Mouse (Mus musculus) hindbrain, embryonic 14.5 days (tissue): ENCODE measurements at regions not wholly inside any gene's neighbourhood (a gene's known extent, or its start where the extent isn't known, plus 50 kb on each side); places are given as distances from the start of the nearest gene placed in this dataset.

ENCODE experiments used
- ATAC-seq: fragments of 200-750 bp; cut with Nextera tagmentation; 2 replicates; pipeline ENCODE4 v1.8.0; 2017; ENCODE audit warnings: moderate number of reproducible peaks, mild to moderate bottlenecking, moderate TSS enrichment, moderate library complexity; ENCODE audit not compliant: low FRiP score
- DNase-seq: peaks from one replicate; pipeline ENCODE4 v3.0.0-alpha.2; 2015; ENCODE audit warnings: low spot score
- H3K27ac ChIP-seq: fragments of 300-500 bp; sonication (generic); 2 replicates; pipeline ENCODE4 v1.5.1; 2014; ENCODE audit warnings: mild to moderate bottlenecking, moderate library complexity
- H3K27me3 ChIP-seq: fragments of 300-500 bp; sonication (generic); 2 replicates; pipeline ENCODE4 v1.6.1; 2014; ENCODE audit warnings: mild to moderate bottlenecking, low read length, mixed read lengths; ENCODE audit not compliant: control insufficient read depth, insufficient read depth
- H3K36me3 ChIP-seq: fragments of 300-500 bp; sonication (generic); replicated peaks from 2 replicates; pipeline ENCODE4 v1.6.1; 2014; ENCODE audit not compliant: control insufficient read depth, insufficient read depth
- H3K4me1 ChIP-seq: fragments of 300-500 bp; sonication (generic); replicated peaks from 2 replicates; pipeline ENCODE4 v1.6.1; 2014; ENCODE audit warnings: antibody characterized with exemption, low read length, mixed read lengths; ENCODE audit not compliant: control insufficient read depth, insufficient read depth
- H3K4me2 ChIP-seq: fragments of 300-500 bp; sonication (generic); replicated peaks from 2 replicates; pipeline ENCODE4 v1.6.1; 2014; ENCODE audit warnings: mild to moderate bottlenecking, moderate library complexity
- H3K4me3 ChIP-seq: fragments of 300-500 bp; sonication (generic); replicated peaks from 2 replicates; pipeline ENCODE4 v1.5.1; 2014; ENCODE audit warnings: mild to moderate bottlenecking, low read length
- H3K9ac ChIP-seq: fragments of 300-500 bp; sonication (generic); 2 replicates; pipeline ENCODE4 v1.6.1; 2014
- H3K9me3 ChIP-seq: fragments of 300-500 bp; sonication (generic); 2 replicates; pipeline ENCODE4 v1.6.1; 2016; ENCODE audit warnings: low read length; ENCODE audit not compliant: control insufficient read depth
- WGBS: fragments of 180-500 bp; shearing (Covaris S2); extraction: QIAGEN DNeasy Blood & Tissue Kit; methylation state at CpG from one replicate; pipeline ENCODE4 v1.1.7; 2014; 5-methylcytosine and 5-hydroxymethylcytosine counted together

DNA sequence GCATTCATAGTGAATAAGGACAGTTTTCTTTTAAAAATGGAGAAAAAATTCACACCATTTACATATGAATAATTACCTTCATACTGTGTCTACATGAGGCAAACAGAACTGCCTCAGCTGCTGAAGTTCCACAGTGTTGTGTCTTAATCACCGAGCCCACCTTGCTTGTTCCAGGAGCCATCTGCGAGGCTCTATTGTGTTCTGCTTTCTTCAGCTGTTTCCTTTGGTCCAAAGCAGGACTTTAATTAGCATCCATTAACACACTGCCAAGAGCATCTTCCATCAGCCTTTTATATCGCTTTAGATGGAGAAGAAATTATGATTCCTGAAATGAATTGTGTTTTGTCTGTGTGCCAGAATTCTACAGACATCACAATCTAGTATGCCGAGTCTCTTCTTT lies 3423.1 kb upstream of the Lrrc6 start:
- 0 out of 2 replicates have a peak, but pooled peaks cover 4% of the 10 kb centered on the region for H3K4me1 ChIP-seq
- peak; percentile 32 for DNase-seq
- H3K9me3 ChIP-seq = no peaks in the 10 kb centered on the region
- H3K4me3 ChIP-seq = no peak overlapping the region
- WGBS = 42% methylated on average over 4 of the region's 4 CpGs
- ATAC-seq = peak; percentile 64
- H3K27ac ChIP-seq = no peak overlapping the region
- no peaks in the 10 kb centered on the region for H3K36me3 ChIP-seq
- no peak overlapping the region for H3K9ac ChIP-seq
- no peak overlapping the region for H3K4me2 ChIP-seq
- no peaks in the 10 kb centered on the region for H3K27me3 ChIP-seq

DNA sequence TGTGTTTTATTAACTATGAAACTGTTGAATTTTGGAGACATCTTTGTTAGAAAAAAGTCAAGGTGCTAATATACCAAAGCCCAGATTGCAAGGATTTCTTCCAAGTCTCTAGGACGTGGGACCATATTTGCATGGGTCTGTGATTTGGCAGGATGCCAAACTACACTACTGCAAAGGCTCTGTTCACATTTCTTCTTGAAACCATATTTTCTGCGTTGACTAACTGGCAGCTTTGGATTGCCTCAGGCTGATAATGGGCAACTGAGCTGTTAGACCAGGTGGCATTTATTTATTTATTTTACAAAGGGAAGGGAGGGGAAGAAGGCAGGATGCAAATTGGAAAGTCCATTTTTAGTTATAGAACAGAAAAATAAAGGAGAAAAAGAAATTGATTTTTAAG lies 3422.6 kb upstream of the Lrrc6 start:
- Histone ChIP-seq H3K4me2 (no peak overlapping the region), H3K36me3 (no peaks in the 10 kb centered on the region), H3K4me3 (no peak overlapping the region), H3K4me1 (0 out of 2 replicates have a peak, but pooled peaks cover 4% of the 10 kb centered on the region), H3K9me3 (no peaks in the 10 kb centered on the region), H3K9ac (no peak overlapping the region), H3K27me3 (no peaks in the 10 kb centered on the region), H3K27ac (no peak overlapping the region)
- ATAC-seq (0 out of 2 replicates have a peak, but pooled peaks have one; percentile 59), DNase-seq (peak; percentile 58)
- 23% methylated on average over 2 of the region's 2 CpGs for WGBS

DNA sequence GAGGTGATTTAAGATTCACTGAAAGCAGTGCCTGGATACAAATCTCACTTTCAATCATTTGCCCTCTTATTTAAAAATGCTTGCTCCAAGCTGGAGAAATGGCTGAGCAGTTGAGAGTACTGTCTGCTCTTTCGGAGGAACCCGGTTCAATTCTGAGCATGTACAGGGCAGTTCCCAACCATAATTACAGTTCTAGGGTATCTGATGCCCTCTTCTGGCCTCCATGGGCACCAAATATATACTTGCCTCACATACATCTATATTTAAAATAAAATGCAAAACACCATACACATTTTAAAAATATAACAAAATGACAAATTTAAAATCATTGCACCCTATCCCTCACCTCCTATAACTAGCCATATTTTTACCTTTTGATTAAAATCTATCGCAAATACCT lies 3421.5 kb upstream of the Lrrc6 start:
- no peak for DNase-seq
- no peaks in the 10 kb centered on the region for H3K27me3 ChIP-seq
- no peak overlapping the region for H3K4me3 ChIP-seq
- no peak overlapping the region for H3K27ac ChIP-seq
- H3K9me3 ChIP-seq = no peaks in the 10 kb centered on the region
- no peak overlapping the region for H3K9ac ChIP-seq
- no peak for ATAC-seq
- 72% methylated on average over 3 of the region's 3 CpGs for WGBS
- no peaks in the 10 kb centered on the region for H3K36me3 ChIP-seq
- H3K4me2 ChIP-seq = no peak overlapping the region
- 0 out of 2 replicates have a peak, but pooled peaks cover 4% of the 10 kb centered on the region for H3K4me1 ChIP-seq

DNA sequence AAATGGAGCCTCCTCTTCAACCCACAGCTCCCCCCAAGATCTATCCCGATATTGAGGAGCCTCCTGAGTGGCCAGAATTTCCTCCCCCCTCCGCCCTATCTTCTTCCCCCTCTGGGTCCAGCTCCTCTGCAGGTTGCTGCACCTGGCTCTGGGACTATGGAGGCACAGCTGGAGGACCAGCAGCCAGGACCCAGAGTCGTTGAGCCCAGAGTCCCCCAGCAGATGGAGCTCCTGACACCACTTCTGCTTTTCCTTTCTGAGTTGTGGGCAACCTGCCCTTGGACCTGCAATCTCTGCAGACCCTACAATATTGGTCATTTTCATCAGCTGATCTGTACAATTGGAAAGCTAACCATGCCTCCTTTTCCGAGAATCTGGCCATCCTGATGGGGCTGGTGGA lies 3385.1 kb upstream of the Lrrc6 start:
- H3K4me1 ChIP-seq = no peaks in the 10 kb centered on the region
- H3K9me3 ChIP-seq = no peaks in the 10 kb centered on the region
- WGBS = 75% methylated on average over 4 of the region's 4 CpGs
- DNase-seq (no peak), ATAC-seq (no peak)
- no peak overlapping the region for H3K27ac ChIP-seq
- no peak overlapping the region for H3K9ac ChIP-seq
- H3K4me2 ChIP-seq = no peak overlapping the region
- no peaks in the 10 kb centered on the region for H3K36me3 ChIP-seq
- H3K4me3 ChIP-seq = no peak overlapping the region
- no peaks in the 10 kb centered on the region for H3K27me3 ChIP-seq

DNA sequence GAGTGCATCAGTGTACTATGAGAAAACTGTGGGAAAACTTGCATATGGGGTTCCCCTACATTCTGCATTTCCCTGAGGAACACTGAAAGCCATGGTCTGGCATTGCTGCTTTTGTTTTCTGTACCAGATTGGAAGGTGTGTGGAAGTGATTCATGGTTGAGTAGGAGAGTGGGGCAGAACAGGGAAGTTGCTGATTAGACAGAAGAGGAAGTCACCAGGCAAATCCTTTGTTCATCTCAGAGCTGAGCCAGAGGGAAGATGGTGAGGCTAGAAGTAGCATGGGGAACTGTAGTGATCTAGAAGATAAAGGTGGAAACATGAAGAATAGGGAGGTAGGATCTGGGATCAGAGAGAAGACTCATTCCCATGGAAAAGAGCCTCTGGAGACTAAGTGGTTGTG lies 3377.8 kb upstream of the Lrrc6 start:
- DNase-seq (no peak), ATAC-seq (no peak)
- no peaks in the 10 kb centered on the region for H3K36me3 ChIP-seq

DNA sequence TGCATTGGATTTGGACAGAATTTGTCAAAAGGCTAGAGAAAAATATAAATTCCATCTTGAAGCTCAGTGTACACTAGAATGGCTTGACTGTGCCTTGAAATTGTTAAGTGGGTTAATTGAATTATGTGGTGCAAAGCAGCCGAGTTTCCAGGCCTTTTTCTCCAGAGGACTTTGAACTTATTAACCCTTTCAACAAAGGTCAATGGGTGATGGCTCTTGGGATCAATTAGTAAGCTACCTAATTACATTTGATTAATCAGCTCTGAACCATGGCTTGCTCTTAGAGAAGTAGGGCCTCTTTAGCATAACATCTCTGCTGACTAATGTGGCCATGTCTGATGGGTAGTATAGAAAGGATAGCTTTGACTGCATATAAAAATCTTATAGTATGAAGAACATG lies 3352.8 kb upstream of the Lrrc6 start:
- no peaks in the 10 kb centered on the region for H3K9me3 ChIP-seq
- no peak overlapping the region for H3K27ac ChIP-seq
- H3K9ac ChIP-seq = no peak overlapping the region
- H3K4me2 ChIP-seq = no peak overlapping the region
- H3K4me1 ChIP-seq = no peaks in the 10 kb centered on the region
- DNase-seq = no peak
- 13% methylated on average over 1 of the region's 1 CpGs for WGBS
- H3K27me3 ChIP-seq = no peaks in the 10 kb centered on the region
- ATAC-seq = no peak
- no peak overlapping the region for H3K4me3 ChIP-seq
- H3K36me3 ChIP-seq = no peaks in the 10 kb centered on the region

More for the DNA sequence above, 3377.8 kb upstream of the Lrrc6 start:
- H3K9ac ChIP-seq = no peak overlapping the region
- no peaks in the 10 kb centered on the region for H3K4me1 ChIP-seq
- no peak overlapping the region for H3K4me3 ChIP-seq
- no peak overlapping the region for H3K27ac ChIP-seq
- no peaks in the 10 kb centered on the region for H3K27me3 ChIP-seq
- H3K9me3 ChIP-seq = no peaks in the 10 kb centered on the region
- H3K4me2 ChIP-seq = no peak overlapping the region

DNA sequence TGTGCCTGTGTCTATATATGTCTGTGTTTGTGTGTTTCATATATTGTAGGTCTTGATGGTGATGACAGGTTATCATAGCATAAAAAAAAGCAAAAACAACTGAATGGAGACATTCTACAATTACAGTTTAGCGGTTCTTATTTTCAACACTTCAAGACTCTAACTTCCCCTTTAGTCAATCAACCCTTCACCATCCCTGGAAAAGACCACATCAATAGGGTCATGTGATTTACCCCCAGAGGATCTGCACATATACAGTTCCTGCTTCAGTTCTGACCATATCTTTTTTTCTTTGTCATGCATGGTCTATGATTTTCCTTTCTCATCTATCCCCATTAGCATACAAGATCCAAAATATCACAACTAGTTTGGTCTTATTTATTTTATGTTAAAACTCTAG lies 3348.9 kb upstream of the Lrrc6 start:
- no peak for DNase-seq
- Histone ChIP-seq H3K4me1 (no peaks in the 10 kb centered on the region), H3K27ac (no peak overlapping the region), H3K9ac (no peak overlapping the region), H3K36me3 (no peaks in the 10 kb centered on the region), H3K27me3 (no peaks in the 10 kb centered on the region), H3K4me2 (no peak overlapping the region), H3K4me3 (no peak overlapping the region), H3K9me3 (no peaks in the 10 kb centered on the region)
- no peak for ATAC-seq
- WGBS = 89% methylated on average over 1 of the region's 1 CpGs
